Comparison of ENCODE assay signal across 9 mouse cellular contexts in the genomic region with DNA sequence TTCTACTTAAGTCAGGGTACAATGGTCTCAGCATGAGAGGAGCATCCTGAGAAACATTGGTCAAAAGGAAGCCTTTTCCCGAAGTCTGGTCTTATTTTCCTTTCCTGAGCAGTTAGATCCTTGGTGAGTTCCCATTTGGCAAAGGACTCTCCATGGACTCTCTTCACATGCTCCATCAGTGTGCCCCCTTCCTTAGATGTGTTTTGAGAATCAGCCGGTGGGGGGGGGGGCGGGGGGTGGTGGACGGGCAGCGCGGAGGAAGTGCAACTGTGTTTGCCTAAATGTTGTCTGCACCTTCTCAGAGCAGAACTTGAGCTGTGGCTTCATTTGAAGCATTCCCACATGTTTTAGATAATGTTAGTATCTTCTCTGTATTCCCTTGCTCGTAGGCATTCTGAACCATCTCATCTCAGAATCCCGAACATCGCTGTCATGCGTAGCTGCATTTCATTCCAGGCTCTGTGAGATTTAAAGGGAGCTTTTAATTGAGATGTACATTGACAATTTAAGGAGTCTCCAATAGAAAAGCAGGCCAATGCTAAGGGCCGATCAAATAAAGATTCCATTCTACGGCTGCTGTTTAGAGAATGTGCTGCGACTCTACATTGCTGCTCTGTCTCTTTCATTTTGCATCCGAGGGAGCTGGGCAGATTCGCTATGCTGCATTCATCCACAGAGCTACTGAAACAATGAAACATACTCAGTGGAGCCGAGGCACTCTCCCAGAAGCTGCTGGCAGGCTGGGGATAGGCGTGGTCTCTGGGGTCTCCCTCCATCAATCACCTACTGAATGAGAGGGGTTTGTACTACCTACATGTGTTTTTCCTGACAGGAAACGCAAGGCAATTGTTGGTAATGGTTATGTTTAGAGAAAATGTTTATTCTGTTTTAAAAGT.
A peak's percentile ranks its signal among the peaks of the same experiment; 100 is the strongest.
DNase-seq lines count a peak whose midpoint lies in the region; ATAC-seq and TF ChIP-seq lines count a peak whose summit lies in the region.
"Had no signal": no experiment of that assay in that cellular context is flagged by ENCODE, and none has a peak within 500 bp of the region (broad histone marks: within the 10 kb centered on the region; RNA-seq: fewer than 3 reads in every experiment).

No protein-coding gene starts in this region.

- H3K9ac ChIP-seq in forebrain, embryonic 14.5 days (ENCODE audit: low read length): no peak overlapping the region
- H3K9ac ChIP-seq in forebrain, embryonic 12.5 days: no peak overlapping the region
- peak overlapping the region; percentile 37; the same call in 1 of the 2 replicates for H3K9ac ChIP-seq in hindbrain, postnatal 0 days (replicated peaks; ENCODE audit: low read length)
- H3K9ac ChIP-seq: liver, embryonic 13.5 days had no signal

- peak; percentile 72; the same call in 1 of the 2 replicates for ATAC-seq in forebrain, embryonic 14.5 days
- no peak for ATAC-seq in forebrain, embryonic 12.5 days (ENCODE audit: low FRiP score)
- peak; percentile 93 for ATAC-seq in hindbrain, postnatal 0 days
- no peak for ATAC-seq in monocyte, adult 5-6 weeks (replicated peaks; ENCODE audit: insufficient number of reproducible peaks, low FRiP score, low TSS enrichment, poor library complexity, severe bottlenecking)

- H3K9me3 ChIP-seq in forebrain, embryonic 14.5 days (replicated peaks; ENCODE audit: control insufficient read depth, low read length): no peaks in the 10 kb centered on the region
- no peaks in the 10 kb centered on the region for H3K9me3 ChIP-seq in forebrain, embryonic 12.5 days
- no peaks in the 10 kb centered on the region for H3K9me3 ChIP-seq in hindbrain, postnatal 0 days (ENCODE audit: low read length)
- H3K9me3 ChIP-seq in midbrain, embryonic 10.5 days (replicated peaks): no peaks in the 10 kb centered on the region
- H3K9me3 ChIP-seq: liver, embryonic 13.5 days had no signal

- DNase-seq in forebrain, embryonic 14.5 days (ENCODE audit: low spot score): peak; percentile 53
- peak; percentile 76 for DNase-seq in hindbrain, postnatal 0 days (ENCODE audit: low spot score)
- peak; percentile 14 for DNase-seq in midbrain, embryonic 10.5 days (ENCODE audit: low spot score)
- peak; percentile 41 for DNase-seq in right cerebral cortex, postnatal 4 days
- no peak for DNase-seq in thymus, adult 18-20 months
- DNase-seq in adrenal gland, postnatal 25 days: no peak
- DNase-seq: liver, embryonic 13.5 days had no signal

- peak overlapping the region; percentile 28 for H3K4me2 ChIP-seq in forebrain, embryonic 14.5 days (ENCODE audit: low read length)
- no peak overlapping the region for H3K4me2 ChIP-seq in forebrain, embryonic 12.5 days
- peak overlapping the region; percentile 56 for H3K4me2 ChIP-seq in hindbrain, postnatal 0 days (ENCODE audit: low read depth, low read length)
- H3K4me2 ChIP-seq: liver, embryonic 13.5 days had no signal

- no peak overlapping the region for H3K27ac ChIP-seq in forebrain, embryonic 14.5 days (ENCODE audit: low read depth, low read length)
- no peak overlapping the region for H3K27ac ChIP-seq in forebrain, embryonic 12.5 days
- H3K27ac ChIP-seq in hindbrain, postnatal 0 days: peak overlapping the region; percentile 65
- peak overlapping the region; percentile 23; the same call in 1 of the 2 replicates for H3K27ac ChIP-seq in midbrain, embryonic 10.5 days (replicated peaks)
- H3K27ac ChIP-seq: liver, embryonic 13.5 days had no signal

- H3K36me3 ChIP-seq in forebrain, embryonic 14.5 days (ENCODE audit: control insufficient read depth, insufficient read depth, low read length): no peaks in the 10 kb centered on the region
- no peaks in the 10 kb centered on the region for H3K36me3 ChIP-seq in forebrain, embryonic 12.5 days (replicated peaks)
- H3K36me3 ChIP-seq in hindbrain, postnatal 0 days (ENCODE audit: insufficient read depth, low read length): no peaks in the 10 kb centered on the region
- H3K36me3 ChIP-seq in midbrain, embryonic 10.5 days: no peaks in the 10 kb centered on the region
- H3K36me3 ChIP-seq: liver, embryonic 13.5 days had no signal

- no peaks in the 10 kb centered on the region for H3K4me1 ChIP-seq in forebrain, embryonic 14.5 days (ENCODE audit: control insufficient read depth, insufficient read depth, low read length)
- 0 out of 2 replicates have a peak, but pooled peaks cover 3% of the 10 kb centered on the region for H3K4me1 ChIP-seq in forebrain, embryonic 12.5 days
- H3K4me1 ChIP-seq in hindbrain, postnatal 0 days (ENCODE audit: insufficient read depth, low read length): no peaks in the 10 kb centered on the region
- peaks cover 22% of the 10 kb centered on the region for H3K4me1 ChIP-seq in midbrain, embryonic 10.5 days
- H3K4me1 ChIP-seq: liver, embryonic 13.5 days had no signal

- TF ChIP-seq CTCF in hindbrain, postnatal 0 days (IDR thresholded peaks at IDR 0.05; ENCODE audit: low read depth): no peak

- no peak overlapping the region; the same call in 1 of the 2 replicates for H3K4me3 ChIP-seq in forebrain, embryonic 14.5 days (ENCODE audit: low read depth, low read length)
- no peak overlapping the region for H3K4me3 ChIP-seq in forebrain, embryonic 12.5 days (replicated peaks)
- H3K4me3 ChIP-seq in hindbrain, postnatal 0 days (ENCODE audit: low read length): peak overlapping the region; percentile 31
- peak overlapping the region; percentile 27; the same call in 1 of the 2 replicates for H3K4me3 ChIP-seq in midbrain, embryonic 10.5 days
- H3K4me3 ChIP-seq: liver, embryonic 13.5 days had no signal

- H3K27me3 ChIP-seq in forebrain, embryonic 14.5 days (replicated peaks; ENCODE audit: control insufficient read depth, insufficient read depth, low read length): no peaks in the 10 kb centered on the region
- H3K27me3 ChIP-seq in forebrain, embryonic 12.5 days: no peaks in the 10 kb centered on the region
- H3K27me3 ChIP-seq in hindbrain, postnatal 0 days (ENCODE audit: insufficient read depth, low read length): no peaks in the 10 kb centered on the region
- no peaks in the 10 kb centered on the region for H3K27me3 ChIP-seq in midbrain, embryonic 10.5 days (ENCODE audit: low read depth, poor library complexity, severe bottlenecking)
- H3K27me3 ChIP-seq: liver, embryonic 13.5 days had no signal

- 61% methylated on average over 18 of the region's 18 CpGs for WGBS in forebrain, embryonic 14.5 days
- WGBS in forebrain, embryonic 12.5 days: 59% methylated on average over 18 of the region's 18 CpGs
- 10% methylated on average over 18 of the region's 18 CpGs for WGBS in hindbrain, postnatal 0 days
- WGBS in midbrain, embryonic 10.5 days: 61% methylated on average over 18 of the region's 18 CpGs

Comparison
In these comparisons a context has a peak if more than half of its experiments do, and no peak if none do; other contexts are left out.
1. ATAC-seq: peak in forebrain, embryonic 14.5 days (single experiment) and hindbrain, postnatal 0 days (single experiment); none in forebrain, embryonic 12.5 days (single experiment) and monocyte, adult 5-6 weeks (single experiment).
2. DNase-seq: peak in forebrain, embryonic 14.5 days (single experiment), hindbrain, postnatal 0 days (single experiment), midbrain, embryonic 10.5 days (single experiment) and right cerebral cortex, postnatal 4 days (single experiment); none in thymus, adult 18-20 months (0 of 2) and adrenal gland, postnatal 25 days (single experiment).
3. H3K27ac ChIP-seq: peak in hindbrain, postnatal 0 days (single experiment) and midbrain, embryonic 10.5 days (single experiment); none in forebrain, embryonic 14.5 days (single experiment) and forebrain, embryonic 12.5 days (single experiment).
4. H3K4me3 ChIP-seq: peak in hindbrain, postnatal 0 days (single experiment) and midbrain, embryonic 10.5 days (single experiment); none in forebrain, embryonic 14.5 days (single experiment) and forebrain, embryonic 12.5 days (single experiment).